Mouse (Mus musculus): ENCODE data around the gene Hapln3. TPM values are rescaled to one million over a fixed set of nuclear protein-coding genes. Genes with fewer than 3 reads are reported as not detected.
A peak's percentile ranks its signal among the peaks of the same experiment; 100 is the strongest.

Gene Hapln3
- polyA plus RNA-seq, 1 experiment from 2014 or later = 2.3 TPM

DNA sequence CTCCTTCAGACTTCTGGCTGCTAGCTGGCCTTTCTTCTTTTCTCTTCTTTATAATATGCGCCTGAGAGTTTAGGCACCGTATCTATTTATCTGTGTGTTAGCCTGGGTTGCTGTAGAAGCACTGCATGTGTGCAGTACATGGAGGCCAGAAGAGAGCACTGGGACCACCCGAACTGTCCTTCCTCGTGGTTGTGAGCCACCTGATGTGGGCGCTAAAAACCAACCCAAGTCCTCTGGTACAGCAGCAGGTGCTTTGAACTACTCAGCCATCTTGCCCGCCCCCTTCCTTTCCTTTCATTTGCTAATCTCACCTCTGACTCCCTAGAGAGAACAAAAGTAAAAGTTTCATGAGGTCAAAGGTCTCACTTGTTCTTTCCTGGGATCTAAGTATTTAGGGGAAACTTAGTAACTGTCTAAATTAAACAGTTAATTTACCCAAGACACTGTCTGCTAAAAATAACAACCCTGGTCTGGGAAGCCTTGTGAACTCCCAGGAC lies 8.6 kb upstream of the Hapln3 start:
- Histone ChIP-seq H3K4me1 (replicated peaks) (peaks cover 5% of the 10 kb centered on the region; the same call in 1 of the 2 replicates), H3K4me3 (no peak overlapping the region), H3K9me3 (no peaks in the 10 kb centered on the region), H3K27me3 (ENCODE audit: insufficient read depth, poor library complexity, severe bottlenecking) (no peaks in the 10 kb centered on the region), H3K27ac (no peak overlapping the region), H3K36me3 (peaks cover 65% of the 10 kb centered on the region)
- DNase-seq (ENCODE audit: low spot score) = no peak
- WGBS = 57% methylated on average over 6 of the region's 6 CpGs

DNA sequence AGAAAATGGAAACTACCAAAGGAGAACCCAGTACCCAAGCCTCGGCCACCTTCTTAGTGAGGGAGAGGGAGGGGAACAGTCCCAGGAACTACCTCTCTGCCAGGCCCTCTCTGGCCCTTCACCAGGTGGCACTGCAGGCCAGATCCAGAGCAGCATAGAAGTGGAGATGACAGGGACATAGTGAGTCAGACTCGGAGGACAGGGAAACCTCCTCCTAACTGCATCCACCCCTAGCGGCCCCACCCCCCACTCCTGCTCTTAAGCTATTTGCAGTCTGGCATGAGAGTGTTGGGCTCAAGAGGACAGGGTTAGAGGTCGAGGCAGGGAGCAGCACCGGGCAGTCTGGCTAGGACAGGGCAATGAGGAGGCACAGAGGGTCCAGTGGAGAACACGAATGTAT lies 2.6 kb upstream of the Hapln3 start:
- peaks cover 51% of the 10 kb centered on the region for H3K4me1 ChIP-seq (replicated peaks)
- no peaks in the 10 kb centered on the region for H3K9me3 ChIP-seq
- H3K36me3 ChIP-seq = peaks cover 45% of the 10 kb centered on the region
- 22% methylated on average over 6 of the region's 6 CpGs for WGBS
- H3K4me3 ChIP-seq = no peak overlapping the region
- 0 out of 2 replicates have a peak overlapping the region, but pooled peaks have one; percentile 45 for H3K27ac ChIP-seq
- H3K27me3 ChIP-seq (ENCODE audit: insufficient read depth, poor library complexity, severe bottlenecking) = peaks cover 37% of the 10 kb centered on the region
- no peak for DNase-seq (ENCODE audit: low spot score)

DNA sequence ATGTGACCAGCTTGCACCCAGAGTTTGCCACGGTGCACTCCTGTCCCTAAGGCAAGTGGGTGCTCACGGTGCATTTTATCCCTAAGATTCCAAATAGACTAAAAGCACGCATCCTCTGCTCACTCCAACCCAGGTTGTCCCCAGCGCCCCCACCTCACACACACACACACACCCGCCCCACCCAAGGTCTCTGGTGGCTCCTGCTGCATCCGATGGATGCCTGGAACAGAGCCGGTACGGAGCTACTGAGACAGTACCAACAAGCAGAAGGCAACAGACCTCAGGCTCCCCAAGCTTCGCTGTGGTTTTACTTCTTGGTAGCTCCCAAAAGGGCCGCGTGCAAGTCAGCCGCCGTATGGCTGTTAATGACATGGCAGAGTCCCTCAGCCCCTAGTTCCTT lies 433 bp downstream of the Hapln3 start:
- Histone ChIP-seq H3K4me1 (replicated peaks) (peaks cover 64% of the 10 kb centered on the region), H3K4me3 (peak overlapping the region; percentile 42), H3K27ac (peak overlapping the region; percentile 71), H3K36me3 (peaks cover 21% of the 10 kb centered on the region), H3K9me3 (no peaks in the 10 kb centered on the region), H3K27me3 (ENCODE audit: insufficient read depth, poor library complexity, severe bottlenecking) (peaks cover 39% of the 10 kb centered on the region)
- DNase-seq (ENCODE audit: low spot score) = no peak
- 12% methylated on average over 13 of the region's 13 CpGs for WGBS

DNA sequence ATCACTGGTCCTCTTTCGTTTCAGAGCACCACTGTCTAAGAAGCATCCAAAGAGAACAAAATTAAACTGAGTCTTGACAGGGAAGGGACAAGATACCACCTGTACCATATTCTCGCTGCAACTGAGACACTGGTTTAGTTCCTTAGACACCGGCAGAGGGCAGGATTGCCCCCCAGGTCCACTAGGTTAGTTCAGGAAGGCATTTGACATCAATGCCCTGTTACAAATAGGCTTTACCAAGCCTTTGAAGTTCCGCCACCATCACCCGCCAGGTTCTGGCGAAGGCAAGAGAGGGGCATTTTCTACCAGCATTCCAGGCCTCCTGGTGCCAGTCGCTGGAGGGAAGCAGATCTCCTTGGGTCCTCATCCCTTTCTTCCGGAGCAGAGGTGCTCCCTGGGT lies 935 bp downstream of the Hapln3 start:
- no peak overlapping the region for H3K27ac ChIP-seq
- DNase-seq (ENCODE audit: low spot score) = peak; percentile 30
- no peaks in the 10 kb centered on the region for H3K9me3 ChIP-seq
- 10% methylated on average over 8 of the region's 8 CpGs for WGBS
- H3K4me3 ChIP-seq = peak overlapping the region; percentile 42
- peaks cover 16% of the 10 kb centered on the region for H3K36me3 ChIP-seq
- peaks cover 39% of the 10 kb centered on the region for H3K27me3 ChIP-seq (ENCODE audit: insufficient read depth, poor library complexity, severe bottlenecking)
- H3K4me1 ChIP-seq (replicated peaks) = peaks cover 67% of the 10 kb centered on the region

DNA sequence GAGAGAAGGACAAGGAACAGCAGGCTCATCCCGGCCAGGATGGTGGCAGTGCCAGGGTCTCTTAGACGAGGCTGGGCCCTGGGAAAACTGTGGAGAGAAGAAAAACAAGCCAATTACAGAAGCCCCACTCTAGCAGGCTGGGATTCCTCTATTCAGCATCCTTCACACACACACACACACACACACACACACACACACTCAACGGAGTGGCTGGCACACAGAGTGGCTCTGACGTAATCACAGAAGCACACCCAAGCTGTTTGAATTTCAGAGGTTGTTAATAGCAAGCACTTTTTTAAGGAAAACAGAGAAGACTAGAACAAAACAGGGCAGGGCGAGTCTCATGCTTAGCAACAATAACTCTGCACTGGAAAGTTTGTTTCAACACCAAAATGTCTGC lies 7.4 kb downstream of the Hapln3 start:
- Histone ChIP-seq H3K36me3 (no peaks in the 10 kb centered on the region), H3K4me1 (replicated peaks) (peaks cover 17% of the 10 kb centered on the region), H3K4me3 (no peak overlapping the region), H3K27ac (no peak overlapping the region), H3K9me3 (no peaks in the 10 kb centered on the region), H3K27me3 (ENCODE audit: insufficient read depth, poor library complexity, severe bottlenecking) (peaks cover 2% of the 10 kb centered on the region; the same call in 1 of the 2 replicates)
- WGBS = 93% methylated on average over 5 of the region's 5 CpGs
- no peak for DNase-seq (ENCODE audit: low spot score)

DNA sequence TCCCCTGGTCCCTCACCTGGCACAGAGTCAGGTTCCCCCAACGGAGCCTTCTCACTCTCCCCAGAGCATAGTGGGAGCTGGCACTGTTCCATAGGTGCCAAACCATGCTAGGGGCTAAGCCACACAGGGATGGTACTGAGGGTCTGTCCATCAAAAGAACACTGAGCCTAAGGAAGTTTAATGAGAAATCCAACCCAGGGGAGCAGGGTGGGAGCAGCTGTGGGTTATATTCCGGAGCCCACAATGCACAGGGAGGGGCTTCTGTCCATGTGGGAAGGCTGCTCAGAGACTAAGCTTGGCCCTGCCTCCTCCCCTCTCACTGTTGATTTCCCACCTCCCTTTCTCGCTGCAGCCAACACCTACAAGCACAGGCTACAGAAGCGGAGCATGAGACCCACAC lies 17.0 kb downstream of the Hapln3 start:
- H3K4me1 ChIP-seq (replicated peaks) = peaks cover 14% of the 10 kb centered on the region
- H3K27ac ChIP-seq = peak overlapping the region; percentile 9; the same call in 1 of the 2 replicates
- H3K27me3 ChIP-seq (ENCODE audit: insufficient read depth, poor library complexity, severe bottlenecking) = peaks cover 3% of the 10 kb centered on the region; the same call in 1 of the 2 replicates
- H3K36me3 ChIP-seq = no peaks in the 10 kb centered on the region
- no peak for DNase-seq (ENCODE audit: low spot score)
- H3K4me3 ChIP-seq = no peak overlapping the region
- H3K9me3 ChIP-seq = no peaks in the 10 kb centered on the region
- WGBS = 50% methylated on average over 4 of the region's 4 CpGs

DNA sequence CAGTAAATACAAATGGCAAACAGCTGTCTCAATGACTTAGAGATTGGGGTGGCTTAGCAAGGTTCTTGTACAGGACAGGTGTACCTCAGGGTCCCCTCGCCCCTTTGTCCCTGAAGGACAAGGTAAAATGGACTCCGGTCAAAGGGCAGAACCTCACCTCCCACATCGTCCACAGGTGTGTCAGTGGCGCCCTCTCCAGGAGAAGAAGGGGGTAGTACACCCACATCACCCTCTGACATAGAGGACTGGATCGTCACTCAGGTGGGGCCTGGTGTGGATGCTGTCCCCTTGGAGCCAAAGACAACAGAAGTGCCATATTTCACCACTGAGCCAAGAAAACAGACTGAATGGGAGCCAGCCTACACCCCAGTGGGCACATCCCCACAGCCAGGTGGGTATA lies 34.3 kb downstream of the Hapln3 start:
- Histone ChIP-seq H3K36me3 (no peaks in the 10 kb centered on the region), H3K27ac (no peak overlapping the region), H3K4me3 (no peak overlapping the region), H3K4me1 (replicated peaks) (no peaks in the 10 kb centered on the region), H3K9me3 (no peaks in the 10 kb centered on the region), H3K27me3 (ENCODE audit: insufficient read depth, poor library complexity, severe bottlenecking) (no peaks in the 10 kb centered on the region)
- DNase-seq (ENCODE audit: low spot score) = no peak
- 74% methylated on average over 5 of the region's 5 CpGs for WGBS

DNA sequence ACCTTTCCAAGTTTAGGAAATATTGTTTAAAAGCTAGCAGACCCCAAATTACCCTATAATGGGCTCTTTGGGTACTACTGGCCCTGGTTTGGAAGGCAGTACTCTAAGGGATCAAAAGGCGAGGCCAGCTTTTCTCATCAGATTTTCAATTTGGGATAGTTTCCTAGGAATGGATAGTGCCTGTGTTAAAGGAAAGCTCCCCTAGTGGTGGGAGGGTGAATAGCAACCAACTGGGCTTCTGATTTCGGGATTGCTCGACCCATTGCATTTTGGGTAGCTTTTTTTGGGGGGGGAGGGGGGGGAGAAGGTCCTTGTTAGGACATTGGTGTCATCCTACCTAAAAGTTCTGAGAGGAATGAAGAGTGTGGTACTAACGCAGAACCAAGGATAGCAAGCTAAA lies 41.7 kb downstream of the Hapln3 start:
- no peak for DNase-seq (ENCODE audit: low spot score)
- WGBS = 70% methylated on average over 4 of the region's 4 CpGs
- no peaks in the 10 kb centered on the region for H3K36me3 ChIP-seq
- no peak overlapping the region for H3K4me3 ChIP-seq
- H3K27ac ChIP-seq = no peak overlapping the region
- H3K27me3 ChIP-seq (ENCODE audit: insufficient read depth, poor library complexity, severe bottlenecking) = peaks cover 7% of the 10 kb centered on the region; the same call in 1 of the 2 replicates
- no peaks in the 10 kb centered on the region for H3K4me1 ChIP-seq (replicated peaks)
- H3K9me3 ChIP-seq = no peaks in the 10 kb centered on the region

DNA sequence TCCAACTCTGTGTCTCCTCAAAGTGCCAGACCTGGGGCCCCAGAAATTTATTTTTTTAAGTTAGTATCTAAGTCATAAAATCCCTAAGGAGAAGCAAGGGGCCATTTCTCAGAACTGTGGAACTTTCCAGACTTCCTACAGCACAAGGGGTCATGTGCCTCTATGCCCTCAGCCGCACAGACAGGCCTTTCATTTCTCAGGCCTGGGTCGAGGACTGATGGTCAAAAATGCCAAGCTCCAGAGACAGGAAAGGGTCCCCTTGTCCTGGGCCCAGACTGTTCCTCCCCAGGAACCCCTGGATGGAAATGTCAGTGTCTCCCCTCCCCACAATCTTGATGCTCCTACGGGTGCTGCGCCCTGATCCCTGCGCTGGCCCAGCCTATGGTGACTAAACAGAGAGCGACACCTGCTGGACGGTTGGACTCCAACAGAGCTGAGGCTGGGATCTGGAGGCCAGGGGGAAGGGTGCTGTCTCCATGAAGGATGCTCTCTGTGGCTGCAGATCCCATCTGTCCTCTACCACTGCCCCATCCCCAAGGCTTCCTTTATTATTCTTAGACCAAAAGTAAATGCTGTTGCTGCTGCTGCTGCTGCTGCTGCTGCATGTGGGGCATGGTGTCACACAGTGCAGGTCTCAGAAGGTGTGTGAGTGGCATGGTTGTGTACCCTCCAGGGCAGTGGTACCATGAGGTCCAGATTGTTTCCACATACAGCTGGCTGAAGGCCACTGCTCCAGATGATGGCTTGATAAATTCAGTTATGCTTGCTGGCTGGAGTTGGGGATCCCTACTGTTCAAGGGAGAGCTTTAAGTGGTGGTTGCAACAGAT lies 50.0 kb downstream of the Hapln3 start:
- no peak overlapping the region for H3K4me3 ChIP-seq
- H3K27ac ChIP-seq = no peak overlapping the region
- 0 out of 2 replicates have a peak, but pooled peaks cover 4% of the 10 kb centered on the region for H3K4me1 ChIP-seq (replicated peaks)
- peak; percentile 71 for DNase-seq (ENCODE audit: low spot score)
- 20% methylated on average over 7 of the region's 7 CpGs for WGBS
- H3K27me3 ChIP-seq (ENCODE audit: insufficient read depth, poor library complexity, severe bottlenecking) = peaks cover 9% of the 10 kb centered on the region; the same call in 1 of the 2 replicates
- H3K36me3 ChIP-seq = no peaks in the 10 kb centered on the region
- no peaks in the 10 kb centered on the region for H3K9me3 ChIP-seq

DNA sequence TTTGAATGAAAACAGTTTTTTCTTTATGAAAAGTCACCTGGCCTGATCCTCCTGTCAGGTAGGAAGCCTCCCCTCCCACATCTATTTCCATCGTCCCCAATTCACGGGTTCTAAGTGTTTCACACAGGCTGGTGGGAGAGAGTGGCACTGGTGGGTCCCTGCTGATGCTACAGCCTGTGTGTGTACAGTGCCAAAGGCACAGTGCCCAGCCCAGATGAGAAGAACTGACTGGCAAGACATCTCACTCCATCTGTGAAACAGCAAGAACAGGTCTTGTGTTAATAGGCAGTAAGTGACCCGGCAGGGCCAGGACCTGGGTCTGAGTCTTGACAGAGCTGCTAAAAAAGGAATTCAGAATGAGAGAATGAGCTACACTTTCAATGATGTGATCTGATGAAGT lies 51.6 kb downstream of the Hapln3 start:
- H3K4me1 ChIP-seq (replicated peaks) = 0 out of 2 replicates have a peak, but pooled peaks cover 4% of the 10 kb centered on the region
- H3K27ac ChIP-seq = no peak overlapping the region
- WGBS = 71% methylated on average over 3 of the region's 3 CpGs
- H3K4me3 ChIP-seq = no peak overlapping the region
- H3K36me3 ChIP-seq = no peaks in the 10 kb centered on the region
- no peaks in the 10 kb centered on the region for H3K9me3 ChIP-seq
- peaks cover 9% of the 10 kb centered on the region; the same call in 1 of the 2 replicates for H3K27me3 ChIP-seq (ENCODE audit: insufficient read depth, poor library complexity, severe bottlenecking)
- no peak for DNase-seq (ENCODE audit: low spot score)

DNA sequence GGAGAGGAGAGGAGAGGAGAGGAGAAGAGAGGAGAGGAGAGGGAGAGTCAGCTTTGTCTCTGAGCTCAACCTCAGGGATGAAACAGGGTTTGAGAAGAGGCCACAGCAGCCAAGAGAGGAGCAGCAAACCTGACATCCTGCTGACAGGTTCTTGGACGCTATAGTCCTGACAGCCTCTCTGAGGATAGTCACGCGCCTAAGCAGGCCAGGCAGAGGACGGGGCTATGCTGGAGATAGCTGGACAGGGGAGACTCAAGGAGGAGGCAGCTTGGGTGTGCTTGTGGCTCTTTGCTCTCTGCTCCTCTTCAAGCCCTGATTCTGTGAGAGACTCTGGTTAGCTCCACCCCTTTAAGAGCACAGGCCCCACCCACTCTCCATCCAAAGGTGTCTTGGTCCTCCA lies 62.6 kb downstream of the Hapln3 start:
- Histone ChIP-seq H3K27ac (no peak overlapping the region), H3K9me3 (no peaks in the 10 kb centered on the region), H3K4me1 (replicated peaks) (0 out of 2 replicates have a peak, but pooled peaks cover 4% of the 10 kb centered on the region), H3K4me3 (no peak overlapping the region), H3K36me3 (no peaks in the 10 kb centered on the region), H3K27me3 (ENCODE audit: insufficient read depth, poor library complexity, severe bottlenecking) (no peaks in the 10 kb centered on the region)
- no peak for DNase-seq (ENCODE audit: low spot score)
- WGBS = 54% methylated on average over 4 of the region's 4 CpGs

DNA sequence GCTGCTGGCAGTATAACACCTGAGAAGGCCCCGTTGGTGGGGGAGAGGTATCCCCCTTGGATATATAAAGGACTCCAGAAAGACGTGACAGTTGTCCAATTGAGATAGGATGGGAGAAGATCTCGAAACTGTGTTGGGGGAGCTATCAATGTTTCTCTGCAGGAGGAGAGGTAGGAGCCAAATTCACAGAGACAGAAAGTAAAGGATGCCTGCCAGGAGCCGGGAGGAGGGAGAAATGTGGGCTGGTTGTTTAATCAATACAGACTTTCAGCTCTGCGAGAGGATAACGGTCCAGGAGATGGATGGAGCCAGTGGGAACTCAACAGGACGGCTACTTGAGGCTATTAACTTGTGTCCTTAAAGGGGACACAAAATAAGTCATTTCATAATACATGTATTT lies 63.4 kb downstream of the Hapln3 start:
- Histone ChIP-seq H3K4me1 (replicated peaks) (0 out of 2 replicates have a peak, but pooled peaks cover 4% of the 10 kb centered on the region), H3K27ac (no peak overlapping the region)
- WGBS = 71% methylated on average over 7 of the region's 7 CpGs

More for the DNA sequence above, 63.4 kb downstream of the Hapln3 start:
- no peaks in the 10 kb centered on the region for H3K36me3 ChIP-seq
- H3K27me3 ChIP-seq (ENCODE audit: insufficient read depth, poor library complexity, severe bottlenecking) = no peaks in the 10 kb centered on the region
- H3K9me3 ChIP-seq = no peaks in the 10 kb centered on the region
- no peak for DNase-seq (ENCODE audit: low spot score)
- no peak overlapping the region for H3K4me3 ChIP-seq
